Mouse (Mus musculus): Measurements from ENCODE around the gene Scn10a. TPM values are rescaled to one million over a fixed set of nuclear protein-coding genes. Genes with fewer than 3 reads are reported as not detected.

Scn10a gene
- polyA plus RNA-seq, 2 experiments = 0.06 to 0.08 TPM

- H3K27me3 ChIP-seq (ENCODE audit: control insufficient read depth, insufficient read depth, low read length) = peaks cover 9% of the 10 kb centered on the region; the same call in 1 of the 2 replicates
- WGBS (ENCODE audit: insufficient replicate concordance) = 56% methylated on average over 5 of the region's 5 CpGs
Measured at GRCm38 (mm10) chr9:119567800-119568199, 151.3 kb downstream of the Scn10a start.

GRCm38 (mm10) chr9:119566214-119566613 lies 152.9 kb downstream of the Scn10a start:
- Histone ChIP-seq H3K4me3 (ENCODE audit: insufficient read depth in 1 of 2, low read depth in 2 of 2, low read length in 2 of 2) (no peak overlapping the region), H3K9ac (replicated peaks) (no peak overlapping the region), H3K9me3 (ENCODE audit: control insufficient read depth, low read length) (no peaks in the 10 kb centered on the region), H3K4me2 (ENCODE audit: low read depth) (no peak overlapping the region), H3K4me1 (replicated peaks; ENCODE audit: control insufficient read depth in 2 of 2, insufficient read depth in 2 of 2, low read length in 1 of 2) (no peaks in the 10 kb centered on the region), H3K36me3 (replicated peaks; ENCODE audit: control insufficient read depth, insufficient read depth, low read depth) (no peaks in the 10 kb centered on the region), H3K27me3 (ENCODE audit: control insufficient read depth, insufficient read depth, low read length) (peaks cover 3% of the 10 kb centered on the region; the same call in 1 of the 2 replicates), H3K27ac (no peak overlapping the region)
- WGBS (ENCODE audit: insufficient replicate concordance) = 8% methylated on average over 10 of the region's 10 CpGs
- no peak for ATAC-seq (ENCODE audit: insufficient read depth)
- TF ChIP-seq CTCF (IDR thresholded peaks at IDR 0.05; ENCODE audit: low read depth) = no peak
- no peak for TF ChIP-seq EP300 (IDR thresholded peaks at IDR 0.05; ENCODE audit: low read depth)
- no peak for DNase-seq (ENCODE audit: low read depth in 3 of 3, low spot score in 3 of 3)

More at GRCm38 (mm10) chr9:119567800-119568199, 151.3 kb downstream of the Scn10a start:
- DNase-seq (ENCODE audit: low read depth in 3 of 3, low spot score in 3 of 3) = no peak
- Histone ChIP-seq H3K9ac (replicated peaks) (no peak overlapping the region), H3K9me3 (ENCODE audit: control insufficient read depth, low read length) (no peaks in the 10 kb centered on the region), H3K4me1 (replicated peaks; ENCODE audit: control insufficient read depth in 2 of 2, insufficient read depth in 2 of 2, low read length in 1 of 2) (no peaks in the 10 kb centered on the region), H3K27ac (no peak overlapping the region), H3K4me2 (ENCODE audit: low read depth) (no peak overlapping the region), H3K36me3 (replicated peaks; ENCODE audit: control insufficient read depth, insufficient read depth, low read depth) (no peaks in the 10 kb centered on the region), H3K4me3 (ENCODE audit: insufficient read depth in 1 of 2, low read depth in 2 of 2, low read length in 2 of 2) (no peak overlapping the region)
- TF ChIP-seq EP300 (IDR thresholded peaks at IDR 0.05; ENCODE audit: low read depth) (no peak), CTCF (IDR thresholded peaks at IDR 0.05; ENCODE audit: low read depth) (no peak)
- ATAC-seq (ENCODE audit: insufficient read depth) = no peak

GRCm38 (mm10) chr9:119564803-119565202 lies 154.3 kb downstream of the Scn10a start:
- Histone ChIP-seq H3K36me3 (replicated peaks; ENCODE audit: control insufficient read depth, insufficient read depth, low read depth) (no peaks in the 10 kb centered on the region), H3K9ac (replicated peaks) (no peak overlapping the region), H3K27me3 (ENCODE audit: control insufficient read depth, insufficient read depth, low read length) (no peaks in the 10 kb centered on the region), H3K4me1 (replicated peaks; ENCODE audit: control insufficient read depth in 2 of 2, insufficient read depth in 2 of 2, low read length in 1 of 2) (no peaks in the 10 kb centered on the region), H3K4me3 (ENCODE audit: insufficient read depth in 1 of 2, low read depth in 2 of 2, low read length in 2 of 2) (no peak overlapping the region), H3K4me2 (ENCODE audit: low read depth) (no peak overlapping the region), H3K9me3 (ENCODE audit: control insufficient read depth, low read length) (no peaks in the 10 kb centered on the region), H3K27ac (no peak overlapping the region)
- 69% methylated on average over 6 of the region's 6 CpGs for WGBS (ENCODE audit: insufficient replicate concordance)
- TF ChIP-seq CTCF (IDR thresholded peaks at IDR 0.05; ENCODE audit: low read depth) (no peak), EP300 (IDR thresholded peaks at IDR 0.05; ENCODE audit: low read depth) (no peak)
- ATAC-seq (ENCODE audit: insufficient read depth) (no peak), DNase-seq (ENCODE audit: low read depth in 3 of 3, low spot score in 3 of 3) (no peak)

GRCm38 (mm10) chr9:119563617-119564016 lies 155.5 kb downstream of the Scn10a start:
- no peak overlapping the region for H3K4me3 ChIP-seq (ENCODE audit: insufficient read depth in 1 of 2, low read depth in 2 of 2, low read length in 2 of 2)
- no peak overlapping the region for H3K9ac ChIP-seq (replicated peaks)

GRCm38 (mm10) chr9:119562256-119562655 lies 156.9 kb downstream of the Scn10a start:
- no peaks in the 10 kb centered on the region for H3K27me3 ChIP-seq (ENCODE audit: control insufficient read depth, insufficient read depth, low read length)
- no peaks in the 10 kb centered on the region for H3K9me3 ChIP-seq (ENCODE audit: control insufficient read depth, low read length)
- no peak overlapping the region for H3K27ac ChIP-seq
- H3K4me1 ChIP-seq (replicated peaks; ENCODE audit: control insufficient read depth in 2 of 2, insufficient read depth in 2 of 2, low read length in 1 of 2) = no peaks in the 10 kb centered on the region
- no peak for ATAC-seq (ENCODE audit: insufficient read depth)
- 55% methylated on average over 12 of the region's 12 CpGs for WGBS (ENCODE audit: insufficient replicate concordance)
- H3K9ac ChIP-seq (replicated peaks) = no peak overlapping the region
- H3K4me3 ChIP-seq (ENCODE audit: insufficient read depth in 1 of 2, low read depth in 2 of 2, low read length in 2 of 2) = no peak overlapping the region
- TF ChIP-seq CTCF (IDR thresholded peaks at IDR 0.05; ENCODE audit: low read depth) (no peak), EP300 (IDR thresholded peaks at IDR 0.05; ENCODE audit: low read depth) (no peak)
- no peaks in the 10 kb centered on the region for H3K36me3 ChIP-seq (replicated peaks; ENCODE audit: control insufficient read depth, insufficient read depth, low read depth)
- no peak for DNase-seq (ENCODE audit: low read depth in 3 of 3, low spot score in 3 of 3)
- H3K4me2 ChIP-seq (ENCODE audit: low read depth) = no peak overlapping the region

More at GRCm38 (mm10) chr9:119563617-119564016, 155.5 kb downstream of the Scn10a start:
- no peak for TF ChIP-seq CTCF (IDR thresholded peaks at IDR 0.05; ENCODE audit: low read depth)
- TF ChIP-seq EP300 (IDR thresholded peaks at IDR 0.05; ENCODE audit: low read depth) = no peak
- Histone ChIP-seq H3K27ac (no peak overlapping the region), H3K4me1 (replicated peaks; ENCODE audit: control insufficient read depth in 2 of 2, insufficient read depth in 2 of 2, low read length in 1 of 2) (no peaks in the 10 kb centered on the region), H3K4me2 (ENCODE audit: low read depth) (no peak overlapping the region), H3K27me3 (ENCODE audit: control insufficient read depth, insufficient read depth, low read length) (no peaks in the 10 kb centered on the region), H3K9me3 (ENCODE audit: control insufficient read depth, low read length) (no peaks in the 10 kb centered on the region), H3K36me3 (replicated peaks; ENCODE audit: control insufficient read depth, insufficient read depth, low read depth) (no peaks in the 10 kb centered on the region)
- 33% methylated on average over 6 of the region's 6 CpGs for WGBS (ENCODE audit: insufficient replicate concordance)
- no peak for ATAC-seq (ENCODE audit: insufficient read depth)
- no peak for DNase-seq (ENCODE audit: low read depth in 3 of 3, low spot score in 3 of 3)

Measured in liver, embryonic 14.5 days (tissue).